ENCODE assay signal across 8 mouse cellular contexts in genomic region chr16:38812521-38812920, GRCm38 (mm10). TPM values are rescaled to one million over a fixed set of nuclear protein-coding genes. Genes with fewer than 3 reads are reported as not detected.
A peak's percentile ranks its signal among the peaks of the same experiment; 100 is the strongest.
DNase-seq lines count a peak whose midpoint lies in the region; ATAC-seq and TF ChIP-seq lines count a peak whose summit lies in the region.

No protein-coding gene starts in this region.

- H3K9me3 ChIP-seq in forebrain, embryonic 10.5 days: peaks cover 4% of the 10 kb centered on the region
- no peaks in the 10 kb centered on the region for H3K9me3 ChIP-seq in forebrain, embryonic 16.5 days (ENCODE audit: control insufficient read depth, low read length)

- H3K4me3 ChIP-seq in forebrain, embryonic 10.5 days: no peak overlapping the region
- H3K4me3 ChIP-seq in forebrain, embryonic 16.5 days (replicated peaks; ENCODE audit: low read length): no peak overlapping the region

- no peak overlapping the region for H3K4me2 ChIP-seq in forebrain, embryonic 16.5 days (ENCODE audit: low read length)

- no peak for ATAC-seq in forebrain, embryonic 16.5 days
- peak; percentile 76 for ATAC-seq in Patski
- ATAC-seq in granulocyte monocyte progenitor cell, adult 5-6 weeks (replicated peaks; ENCODE audit: poor library complexity, severe bottlenecking): peak; percentile 99

- H3K27me3 ChIP-seq in forebrain, embryonic 10.5 days (ENCODE audit: poor library complexity, severe bottlenecking): no peaks in the 10 kb centered on the region
- no peaks in the 10 kb centered on the region for H3K27me3 ChIP-seq in forebrain, embryonic 16.5 days (replicated peaks; ENCODE audit: control insufficient read depth, insufficient read depth, low read length)
- H3K27me3 ChIP-seq in Patski: no peaks in the 10 kb centered on the region

- DNase-seq in forebrain, embryonic 10.5 days (ENCODE audit: extremely low spot score, low spot score): peak; percentile 62
- DNase-seq in Patski (ENCODE audit: low read depth, low spot score): no peak
- peak; percentile 70 to 80 for DNase-seq in cerebellum, postnatal 14 days
- DNase-seq in layer of hippocampus, adult 18-20 months (ENCODE audit: low spot score in 2 of 2): peak; percentile 55 to 75
- DNase-seq in lung, postnatal 14 days: peak; percentile 86
- peak; percentile 25 for DNase-seq in skeletal muscle tissue, adult 2 months (ENCODE audit: low read depth, low spot score)

- no peak overlapping the region for H3K27ac ChIP-seq in forebrain, embryonic 10.5 days
- H3K27ac ChIP-seq in forebrain, embryonic 16.5 days (ENCODE audit: low read length): no peak overlapping the region

- POLR2A ChIA-PET in Patski (lab: Charles Lee): no interaction called here

- no peak overlapping the region for H3K9ac ChIP-seq in forebrain, embryonic 16.5 days (replicated peaks; ENCODE audit: low read depth, low read length)

- H3K4me1 ChIP-seq in forebrain, embryonic 10.5 days: peaks cover 9% of the 10 kb centered on the region
- peaks cover 8% of the 10 kb centered on the region for H3K4me1 ChIP-seq in forebrain, embryonic 16.5 days (replicated peaks; ENCODE audit: control insufficient read depth, insufficient read depth, low read length)

- peak; percentile 88 for TF ChIP-seq CTCF in Patski (IDR thresholded peaks at IDR 0.05)

- 40% methylated on average over 8 of the region's 8 CpGs for WGBS in forebrain, embryonic 10.5 days
- 29% methylated on average over 8 of the region's 8 CpGs for WGBS in forebrain, embryonic 16.5 days

- in situ Hi-C loops in Patski (cut with MboI; ENCODE audit: low pct_unique_long_range_greater_than_20kb): loop anchor here (10.0 kb wide), 1 partner anchor 188 kb away; no protein-coding TSS in a partner anchor

- H3K36me3 ChIP-seq in forebrain, embryonic 10.5 days (replicated peaks): no peaks in the 10 kb centered on the region
- H3K36me3 ChIP-seq in forebrain, embryonic 16.5 days (ENCODE audit: control insufficient read depth, insufficient read depth): no peaks in the 10 kb centered on the region

- CTCF ChIA-PET in Patski (lab: Charles Lee): interaction anchor here (1.0 to 1.4 kb wide), 2 partner anchors 179 to 182 kb away, joined by 4 to 5 read pairs; no protein-coding TSS in a partner anchor

RNA-seq across cellular contexts. Expression of gene Upk1b, which starts 12.4 kb away (rescaled TPM):
- polyA plus RNA-seq in forebrain, embryonic 10.5 days (2016; fragmentation: Nextera tagmentation; extraction: Ambion mirVana): 0.50 and 0.60 TPM in 2 replicates
- 0.18 and 0.34 TPM in 2 replicates for polyA plus RNA-seq in forebrain, embryonic 16.5 days (2015; fragmentation: Nextera tagmentation; extraction: Ambion mirVana)
- not detected for polyA plus RNA-seq in Patski (2021)
- total RNA-seq in granulocyte monocyte progenitor cell, adult 5-6 weeks (2014; fragmentation: Nextera tagmentation): not detected in 2 replicates
- total RNA-seq in granulocyte monocyte progenitor cell, adult 5-6 weeks (2017): 0.39 TPM in 1 of 2 replicates, not detected in the other
- 1 to 10 TPM; 3.0 to 5.4 TPM for total RNA-seq in layer of hippocampus, adult 18-20 months (2021)

RNA-seq across cellular contexts. Expression of gene 4930435E12Rik, which starts 16.0 kb away (rescaled TPM):
- not detected in 2 replicates for polyA plus RNA-seq in forebrain, embryonic 10.5 days (2016; fragmentation: Nextera tagmentation; extraction: Ambion mirVana)
- not detected in 2 replicates for polyA plus RNA-seq in forebrain, embryonic 16.5 days (2015; fragmentation: Nextera tagmentation; extraction: Ambion mirVana)
- not detected for polyA plus RNA-seq in Patski (2021)
- not detected in 2 replicates for total RNA-seq in granulocyte monocyte progenitor cell, adult 5-6 weeks (2014; fragmentation: Nextera tagmentation)
- total RNA-seq in granulocyte monocyte progenitor cell, adult 5-6 weeks (2017): not detected in 2 replicates
- total RNA-seq in layer of hippocampus, adult 18-20 months (2021): not detected
